Mouse (Mus musculus) myocyte (in vitro differentiated cells): ENCODE data around the gene Dock2.

Source experiments
- CEBPB ChIP-seq: IDR thresholded peaks from 2 replicates; pipeline ENCODE4 v1.6.1; 2011; ENCODE audit warnings: mild to moderate bottlenecking, moderate library complexity; ENCODE audit not compliant: poor library complexity, insufficient read depth, severe bottlenecking
- E2F4 ChIP-seq: IDR thresholded peaks from one replicate; pipeline ENCODE4 v1.6.1; 2011; ENCODE audit warnings: mild to moderate bottlenecking, control low read depth, moderate library complexity; ENCODE audit not compliant: insufficient read depth
- MAX ChIP-seq: IDR thresholded peaks from one replicate; pipeline ENCODE4 v1.6.1; 2011; ENCODE audit warnings: low read depth, mild to moderate bottlenecking, control low read depth
- MYOG ChIP-seq, 3 experiments: IDR thresholded peaks; one replicate each; pipeline ENCODE4 v1.6.1; 2011; ENCODE audit warnings: control low read depth in 2 of 3, low read depth in 2 of 3, mild to moderate bottlenecking in 2 of 3; ENCODE audit not compliant: insufficient read length in 2 of 3, control insufficient read depth in 1 of 3, insufficient read depth in 1 of 3
- POLR2A ChIP-seq: IDR thresholded peaks from one replicate; pipeline ENCODE4 v1.6.1; 2011; ENCODE audit warnings: low read depth, mild to moderate bottlenecking, control low read depth, moderate library complexity; ENCODE audit not compliant: insufficient read length
- POLR2AphosphoS2 ChIP-seq: IDR thresholded peaks from one replicate; pipeline ENCODE4 v1.6.1; 2011; ENCODE audit warnings: low read depth, control low read depth; ENCODE audit not compliant: insufficient read length
- SRF ChIP-seq: IDR thresholded peaks from one replicate; pipeline ENCODE4 v1.6.1; 2011; ENCODE audit warnings: low read depth; ENCODE audit not compliant: control insufficient read depth, insufficient read length
- TCF3 ChIP-seq: IDR thresholded peaks from one replicate; pipeline ENCODE4 v1.6.1; 2011; ENCODE audit warnings: low read depth, control low read depth; ENCODE audit not compliant: insufficient read length

- TF ChIP-seq MAX (no peak), POLR2A (no peak), SRF (no peak), POLR2AphosphoS2 (no peak), TCF3 (no peak), CEBPB (no peak), MYOG (IDR thresholded peaks at IDR 0.05; ENCODE audit: control insufficient read depth in 1 of 3, insufficient read depth in 1 of 3, insufficient read length in 2 of 3, low read depth in 2 of 3) (no peak), E2F4 (no peak)
These were observed 382.3 kb downstream of the Dock2 start for GRCm38 (mm10) chr11:34401343-34401742.
